Mouse (Mus musculus): ENCODE data around the gene Fbxl15.

Gene Fbxl15

DNA sequence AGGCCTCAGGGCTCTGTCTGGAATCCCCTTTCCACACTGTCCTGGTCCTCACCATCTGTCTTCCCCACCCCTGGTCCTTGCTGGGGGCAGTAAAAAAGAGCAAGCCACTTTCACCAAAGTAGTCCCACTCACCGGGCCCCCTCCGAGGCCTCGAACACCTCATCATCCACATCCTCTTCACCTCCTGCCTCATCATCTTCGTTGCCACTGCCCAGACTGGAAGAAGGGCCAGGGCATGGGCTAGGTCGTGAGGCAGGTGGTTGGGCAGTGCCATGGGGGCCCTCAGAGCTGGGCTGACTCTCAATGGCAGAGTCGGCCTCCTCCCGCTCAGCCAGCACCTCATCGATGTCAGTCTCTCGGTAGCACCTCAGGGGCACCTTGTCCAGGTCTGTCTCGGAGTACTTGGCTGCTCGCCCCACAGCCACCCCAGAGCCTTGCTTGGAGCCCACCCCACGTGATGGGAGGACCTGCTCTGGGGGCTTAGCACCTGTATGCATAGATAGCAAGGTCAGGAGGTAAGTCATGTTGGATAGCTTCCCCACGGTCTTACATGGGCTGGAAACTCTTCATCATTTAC is 4.9 kb upstream of the Fbxl15 start:
- ATAC-seq (ENCODE audit: low TSS enrichment): no peak

GRCm38 (mm10) chr19:46323716-46324115 is 4.3 kb upstream of the Fbxl15 start:
- no peak for ATAC-seq (ENCODE audit: low TSS enrichment)

DNA sequence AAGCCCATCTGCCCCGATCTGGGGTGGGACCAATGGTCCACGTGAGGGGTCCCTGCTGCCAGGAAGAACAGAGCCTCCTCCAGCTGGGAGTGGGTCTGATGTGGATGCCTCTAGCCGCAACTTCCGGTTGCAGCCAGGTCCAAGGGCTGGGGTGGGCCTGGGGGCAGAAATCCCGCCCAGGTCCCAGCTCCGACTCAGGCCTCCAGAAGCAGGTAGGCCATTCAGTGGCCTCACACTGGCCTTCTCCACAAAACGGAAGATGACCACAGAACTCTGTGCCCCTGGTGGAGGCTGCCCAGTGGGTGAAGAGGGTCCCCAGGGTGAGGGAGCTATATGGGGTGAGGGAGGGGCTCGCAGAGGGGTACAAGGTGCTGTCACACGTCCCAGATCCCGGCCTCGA is 3.6 kb upstream of the Fbxl15 start:
- no peak for ATAC-seq (ENCODE audit: low TSS enrichment)

- ATAC-seq (ENCODE audit: low TSS enrichment): no peak
Measured at GRCm38 (mm10) chr19:46324918-46325317, 3.1 kb upstream of the Fbxl15 start.

DNA sequence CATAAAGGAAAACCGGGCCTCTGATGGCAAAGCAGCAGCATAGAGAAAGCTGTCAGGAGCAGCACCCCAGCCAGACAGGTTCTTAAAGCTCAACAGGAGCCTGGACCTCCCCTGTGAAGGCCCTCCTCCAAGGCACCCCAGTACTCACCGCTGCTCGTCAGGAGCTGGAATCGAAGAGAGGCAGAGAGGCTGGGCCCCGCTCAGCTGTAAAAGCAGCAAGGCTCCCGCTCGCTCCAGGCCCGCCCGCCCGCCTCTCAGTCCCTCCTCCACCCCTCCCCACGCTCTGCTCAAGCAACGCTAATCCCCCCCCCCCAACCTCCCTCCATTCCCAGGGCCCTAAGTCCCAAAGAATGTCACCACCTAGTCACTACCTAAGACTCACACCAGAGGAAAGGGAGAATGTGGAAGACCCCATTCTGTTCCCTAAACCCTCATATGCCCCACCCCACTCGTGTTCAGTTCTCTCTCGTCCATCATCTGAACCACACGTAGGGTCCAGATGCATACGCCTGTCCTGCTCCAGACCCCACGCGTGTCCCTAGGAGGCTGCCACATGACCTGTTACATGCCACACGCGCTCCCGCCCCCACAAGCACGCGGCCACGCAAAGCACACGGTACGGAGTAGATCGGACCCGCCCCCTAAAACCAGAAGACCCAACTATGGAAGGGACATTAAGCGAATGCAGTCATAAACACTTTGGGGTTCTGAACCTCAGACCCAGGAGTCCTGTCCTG is 1.8 kb upstream of the Fbxl15 start:
- no peak for ATAC-seq (ENCODE audit: low TSS enrichment)

DNA sequence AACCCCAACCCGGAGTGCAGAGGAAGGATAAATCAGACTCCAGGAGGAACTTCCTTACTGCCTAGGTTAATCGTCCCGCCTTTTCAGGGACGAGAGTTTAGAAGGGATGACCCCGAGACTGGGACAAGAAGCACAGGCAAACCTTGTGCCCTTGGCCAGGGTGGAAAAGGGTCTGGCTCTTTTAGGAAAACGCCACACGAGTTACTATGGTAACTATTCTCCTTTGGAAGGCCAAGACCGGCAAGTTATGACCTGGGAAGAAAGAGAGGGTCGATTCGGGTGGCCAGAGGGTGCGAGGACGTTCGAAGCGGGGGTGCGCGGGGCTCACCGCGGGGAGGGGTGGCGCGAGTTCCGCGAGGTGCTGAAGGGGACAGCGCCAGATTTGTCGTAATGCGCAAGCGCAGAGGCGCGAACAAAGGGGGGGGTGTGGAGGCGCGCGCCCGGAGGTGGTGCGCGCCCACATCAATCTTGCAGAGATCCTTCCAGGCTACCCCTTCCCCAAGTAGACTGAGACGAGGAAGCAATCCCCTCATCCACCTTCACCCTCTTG is 1.2 kb upstream of the Fbxl15 start, which contains the start of gene Psd:
TSS of gene Psd (minus strand) at position 401 of the 550 bp plus-strand sequence.
- ATAC-seq (ENCODE audit: low TSS enrichment): no peak

DNA sequence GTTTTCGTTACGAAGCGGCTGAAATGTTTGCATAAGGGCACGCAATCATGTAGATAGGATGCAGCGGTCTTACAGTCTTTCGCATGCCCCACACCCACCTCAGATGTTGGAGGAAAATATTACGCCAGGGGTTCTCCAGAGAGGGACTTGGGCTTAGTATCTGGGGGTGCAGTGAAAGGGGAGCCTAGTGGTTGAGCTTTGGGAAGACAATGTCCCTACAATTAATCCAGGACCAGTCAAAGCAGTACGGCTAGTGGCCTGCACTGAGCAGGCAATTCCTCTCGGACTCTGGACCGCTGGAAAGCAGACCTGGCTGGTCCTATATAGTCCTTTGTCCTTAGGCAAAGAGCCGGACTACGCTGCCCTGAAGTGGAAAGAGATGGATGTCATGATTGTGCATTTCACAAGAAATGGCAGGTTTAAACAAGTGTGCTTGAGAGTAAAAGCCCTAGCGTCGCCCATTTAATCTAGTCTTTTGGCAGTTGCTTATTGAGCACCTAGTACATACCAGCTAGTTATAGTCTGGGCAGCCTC is 386 bp upstream of the Fbxl15 start:
- ATAC-seq (ENCODE audit: low TSS enrichment): no peak

DNA sequence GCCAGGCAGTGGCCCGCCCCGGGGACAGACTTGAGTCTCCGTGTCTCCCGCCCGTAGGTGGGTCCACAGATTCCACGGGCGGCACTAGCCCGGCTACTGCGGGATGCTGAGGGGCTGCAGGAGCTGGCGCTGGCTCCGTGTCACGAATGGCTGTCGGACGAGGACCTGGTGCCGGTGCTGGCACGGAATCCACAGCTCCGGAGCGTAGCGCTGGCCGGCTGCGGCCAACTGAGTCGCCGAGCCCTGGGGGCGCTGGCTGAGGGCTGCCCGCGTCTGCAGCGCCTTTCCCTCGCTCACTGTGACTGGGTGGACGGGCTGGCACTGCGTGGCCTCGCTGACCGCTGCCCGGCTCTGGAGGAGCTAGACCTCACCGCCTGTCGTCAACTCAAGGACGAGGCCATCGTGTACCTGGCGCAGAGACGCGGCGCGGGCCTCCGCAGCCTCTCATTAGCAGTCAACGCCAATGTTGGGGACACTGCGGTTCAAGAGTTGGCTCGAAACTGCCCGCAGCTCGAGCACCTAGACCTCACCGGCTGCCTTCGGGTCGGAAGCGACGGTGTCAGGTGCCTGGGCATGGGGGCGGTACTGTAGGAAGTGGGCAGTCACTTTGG is 1.2 kb downstream of the Fbxl15 start:
- ATAC-seq (ENCODE audit: low TSS enrichment): no peak

DNA sequence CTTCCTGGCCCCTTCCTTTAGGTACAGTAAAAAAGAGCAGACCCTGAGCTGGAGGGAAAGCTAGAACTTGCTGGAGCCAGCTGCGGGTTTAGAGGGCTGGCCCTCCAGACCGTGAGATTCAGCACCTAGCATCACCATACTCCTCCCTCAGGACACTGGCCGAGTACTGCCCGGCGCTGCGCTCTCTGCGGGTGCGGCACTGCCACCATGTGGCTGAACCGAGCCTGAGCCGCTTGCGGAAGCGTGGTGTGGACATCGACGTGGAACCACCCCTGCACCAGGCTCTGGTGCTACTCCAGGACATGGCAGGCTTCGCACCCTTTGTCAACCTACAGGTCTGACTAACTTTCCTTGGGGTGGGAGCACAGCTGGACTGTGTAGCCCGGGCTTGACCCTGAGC is 2.0 kb downstream of the Fbxl15 start:
- ATAC-seq (ENCODE audit: low TSS enrichment): peak; percentile 35

DNA sequence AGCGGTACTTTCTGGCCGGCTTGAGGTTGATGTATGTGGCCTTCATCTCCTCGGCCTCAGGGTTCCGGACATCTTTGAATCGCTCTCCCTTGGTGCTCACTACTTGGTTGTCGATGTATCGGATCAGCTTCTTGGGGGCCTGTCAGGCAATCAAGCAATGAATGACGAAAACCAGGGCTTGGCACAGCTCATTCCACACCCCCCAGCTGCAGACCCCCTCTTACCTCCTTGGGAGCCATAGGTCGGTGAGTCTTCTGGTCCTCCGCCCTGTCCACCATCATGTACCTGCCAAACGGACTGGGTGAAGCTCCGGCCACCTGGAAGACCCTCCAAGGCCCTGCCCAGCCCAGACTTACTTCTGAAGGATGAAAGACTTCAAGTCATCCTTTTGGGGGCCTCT is 2.7 kb downstream of the Fbxl15 start:
- no peak for ATAC-seq (ENCODE audit: low TSS enrichment)

DNA sequence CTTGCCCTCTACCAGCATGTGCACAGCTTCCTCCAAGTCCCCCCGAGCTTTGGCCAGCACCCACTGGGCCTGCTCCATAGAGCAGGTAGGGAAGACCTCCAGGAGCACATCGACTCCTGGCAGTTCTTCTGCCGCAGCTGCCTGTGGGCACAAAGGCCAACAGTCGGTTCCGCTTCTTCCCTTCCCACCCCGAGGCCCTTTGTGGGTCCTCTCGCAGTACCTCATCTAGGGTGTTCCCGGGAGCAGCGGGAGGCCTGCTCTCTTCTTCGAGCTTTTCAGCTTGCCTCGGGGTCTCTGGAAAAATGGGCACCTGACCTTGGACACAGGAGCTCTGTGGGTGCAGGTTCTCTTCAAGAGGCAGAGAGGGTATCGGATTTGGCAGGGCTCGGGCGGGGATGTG is 3.3 kb downstream of the Fbxl15 start:
- ATAC-seq (ENCODE audit: low TSS enrichment): no peak

DNA sequence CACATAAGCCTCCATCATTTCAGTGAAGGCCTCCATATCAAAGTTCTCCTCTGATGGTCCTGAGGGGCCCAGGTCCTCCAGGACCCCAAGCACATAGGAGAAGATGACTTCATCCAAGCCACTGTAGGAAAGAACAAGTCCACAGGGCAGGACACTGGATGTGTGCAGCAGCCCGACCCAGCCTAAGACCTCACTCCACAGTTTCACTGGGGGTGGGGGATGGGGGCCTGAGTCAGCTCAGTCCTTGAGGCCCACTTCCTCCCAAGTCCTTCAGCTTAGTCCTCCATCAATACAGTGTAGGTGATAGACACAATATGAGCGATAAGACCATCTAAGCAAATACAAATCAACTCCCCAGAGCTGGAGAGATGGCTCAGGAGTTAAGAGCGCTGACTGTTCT is 4.0 kb downstream of the Fbxl15 start:
- ATAC-seq (ENCODE audit: low TSS enrichment): no peak

DNA sequence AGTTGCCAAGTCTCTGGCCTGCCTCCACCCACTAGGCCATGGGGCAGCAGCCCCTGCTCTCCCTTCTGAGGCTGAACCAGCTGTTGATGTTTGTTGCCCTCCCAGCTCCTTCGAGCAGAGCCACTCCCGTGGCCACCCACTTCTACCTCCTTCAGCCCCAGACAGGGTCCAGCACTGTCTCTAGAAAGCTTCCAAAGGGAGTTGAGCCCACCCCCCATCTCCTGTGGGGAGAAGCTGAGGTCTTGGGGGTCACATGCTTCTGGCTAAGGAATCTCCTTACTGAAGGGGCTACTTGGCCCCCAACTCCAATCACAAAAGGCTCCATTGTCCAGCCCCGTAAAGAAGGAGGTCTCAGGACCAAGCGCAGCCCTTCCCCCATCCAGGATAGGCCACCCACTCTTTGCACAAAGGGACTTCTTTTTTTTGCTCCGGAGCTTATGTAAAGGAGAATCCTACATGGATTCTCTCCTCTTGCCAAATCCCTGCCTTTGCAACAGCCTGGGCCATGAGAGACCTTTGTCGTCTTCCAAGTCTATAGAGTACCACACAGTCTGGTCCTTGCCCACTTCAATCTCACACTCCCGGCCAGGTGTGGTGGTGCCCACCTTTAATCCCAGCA is 4.8 kb downstream of the Fbxl15 start:
- ATAC-seq (ENCODE audit: low TSS enrichment): 0 out of 2 replicates have a peak, but pooled peaks have one; percentile 5

- ATAC-seq (ENCODE audit: low TSS enrichment): no peak
Measured at GRCm38 (mm10) chr19:46333906-46334305, 5.9 kb downstream of the Fbxl15 start.

GRCm38 (mm10) chr19:46337719-46338330 is 9.8 kb downstream of the Fbxl15 start:
- no peak for ATAC-seq (ENCODE audit: low TSS enrichment)

DNA sequence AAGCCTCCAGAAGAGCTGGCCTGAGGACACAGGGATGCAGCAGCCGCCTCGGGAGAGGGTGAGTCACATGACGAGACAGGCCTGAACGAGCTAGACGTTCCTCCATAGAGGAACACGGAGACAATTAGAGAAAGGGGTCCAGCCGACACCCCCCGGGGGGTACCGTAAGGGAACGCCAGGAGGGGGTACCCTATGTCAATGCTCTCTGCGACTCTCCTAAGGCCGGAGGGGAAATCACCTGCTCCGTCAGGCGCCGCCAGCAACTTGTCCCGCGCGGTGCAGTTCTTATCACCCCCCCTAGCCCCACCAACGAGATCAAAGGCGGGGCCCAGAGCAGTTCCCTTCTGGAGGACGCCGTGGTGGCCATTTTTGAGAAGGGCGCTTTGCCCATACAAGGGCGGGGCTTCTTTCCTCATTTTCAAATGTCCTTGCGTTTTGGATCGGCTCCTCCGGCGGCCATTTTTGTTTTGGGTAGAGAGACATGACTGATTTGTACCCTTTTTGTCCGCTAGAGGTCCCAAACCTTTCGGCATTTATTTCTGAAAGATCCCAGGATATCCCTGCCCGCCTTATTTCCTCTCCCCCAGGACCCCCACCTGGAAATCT is 10.4 kb downstream of the Fbxl15 start, which contains the start of gene Cuedc2:
TSS of gene Cuedc2 (minus strand) at position 372 of the 606 bp plus-strand sequence.
- peak; percentile 66 for ATAC-seq (ENCODE audit: low TSS enrichment)

DNA sequence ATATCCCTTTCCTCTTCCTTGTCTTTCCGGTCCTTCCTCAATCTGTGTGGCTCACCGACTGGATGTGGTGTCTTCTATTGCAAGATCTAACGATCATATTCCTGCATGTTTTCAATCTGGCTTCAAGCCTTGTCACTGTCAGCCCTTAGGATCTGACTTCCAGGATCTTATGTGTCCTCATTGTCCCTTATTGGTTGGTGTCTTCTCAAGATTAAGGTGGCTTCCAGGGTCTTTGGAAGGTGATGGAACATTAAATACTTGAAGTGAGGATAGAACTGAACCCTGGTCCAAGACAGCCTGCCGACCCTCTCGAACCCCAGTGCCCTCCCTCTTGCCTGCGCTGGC is 10.9 kb downstream of the Fbxl15 start:
- peak; percentile 6 for ATAC-seq (ENCODE audit: low TSS enrichment)

GRCm38 (mm10) chr19:46339287-46339971 is 11.4 kb downstream of the Fbxl15 start:
- peak; percentile 28; the same call in 1 of the 2 replicates for ATAC-seq (ENCODE audit: low TSS enrichment)

DNA sequence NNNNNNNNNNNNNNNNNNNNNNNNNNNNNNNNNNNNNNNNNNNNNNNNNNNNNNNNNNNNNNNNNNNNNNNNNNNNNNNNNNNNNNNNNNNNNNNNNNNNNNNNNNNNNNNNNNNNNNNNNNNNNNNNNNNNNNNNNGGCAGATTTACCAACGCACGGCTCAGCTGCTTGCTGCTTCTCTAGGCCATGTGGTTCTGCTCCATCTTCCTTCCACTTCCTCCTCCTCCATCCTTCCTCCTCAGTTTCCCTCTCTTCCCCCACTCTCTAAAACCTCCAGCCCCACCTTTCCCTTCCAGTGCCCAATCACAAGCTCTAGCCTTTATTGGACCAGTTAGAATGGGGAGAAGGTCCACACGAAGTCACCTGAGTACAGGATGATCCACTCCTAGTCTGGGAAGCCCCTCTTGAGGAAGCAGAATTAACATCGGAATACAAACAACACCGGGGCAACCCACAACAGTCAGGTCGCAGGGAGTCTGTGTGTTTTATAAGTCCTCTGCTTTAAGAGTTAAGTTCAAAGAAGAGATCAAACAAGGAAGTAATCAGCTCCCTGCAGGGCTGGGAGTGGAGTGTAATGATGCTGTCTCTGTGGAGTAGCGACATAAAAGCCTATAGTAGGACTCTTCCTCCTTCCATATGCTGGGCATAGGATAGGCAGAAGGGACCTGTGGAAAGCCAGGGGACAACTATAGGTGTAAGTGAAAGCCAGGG is 16.9 kb downstream of the Fbxl15 start:
- no peak for ATAC-seq (ENCODE audit: low TSS enrichment)

DNA sequence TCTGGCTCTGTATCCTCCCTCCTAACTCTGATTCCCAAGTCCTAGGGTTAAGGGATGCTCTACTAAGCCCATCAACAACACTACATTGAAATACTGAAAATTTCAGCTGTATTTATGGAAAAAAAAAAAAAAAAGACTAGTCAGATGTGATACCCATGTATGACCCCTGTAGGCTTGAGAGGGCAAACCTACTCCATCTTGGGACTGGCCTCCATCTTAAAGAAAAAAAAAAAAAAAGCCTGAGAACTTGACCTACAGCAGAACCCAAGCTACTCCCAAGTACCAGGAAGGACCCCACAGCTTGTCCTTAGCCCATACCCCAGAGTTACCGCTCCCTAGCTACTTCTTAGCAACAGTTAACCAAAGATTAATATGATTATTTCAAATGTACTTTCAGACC is 19.2 kb downstream of the Fbxl15 start:
- ATAC-seq (ENCODE audit: low TSS enrichment): no peak

Data from frontal cortex, adult (tissue).